Mouse (Mus musculus): Measurements from ENCODE around the gene Antxr1. TPM values are rescaled to one million over a fixed set of nuclear protein-coding genes. Genes with fewer than 3 reads are reported as not detected.
A peak's percentile ranks its signal among the peaks of the same experiment; 100 is the strongest.
"Not testable (repeated sequence)": the region's sequence is repeated elsewhere in the genome, so short reads cannot be mapped to it uniquely, and the experiment has no call there.

Antxr1 gene
- polyA plus RNA-seq, 1 experiment from 2014 or later = 5.5 TPM

GRCm38 (mm10) chr6:87101281-87101954, 234.2 kb downstream of the Antxr1 start:
- H3K9ac ChIP-seq = peak overlapping the region; percentile 47
- no peaks in the 10 kb centered on the region for H3K36me3 ChIP-seq (replicated peaks; ENCODE audit: control insufficient read depth, insufficient read depth)
- no peak overlapping the region for H3K27ac ChIP-seq
- H3K27me3 ChIP-seq (ENCODE audit: control insufficient read depth, insufficient read depth, low read length) = no peaks in the 10 kb centered on the region
- WGBS = 15% methylated on average over 12 of the region's 12 CpGs
- H3K4me3 ChIP-seq (replicated peaks; ENCODE audit: low read length) = peak overlapping the region; percentile 23
- no peaks in the 10 kb centered on the region for H3K9me3 ChIP-seq (ENCODE audit: control insufficient read depth, low read length)
- peak; percentile 88 for DNase-seq (ENCODE audit: low spot score)
- peaks cover 12% of the 10 kb centered on the region; the same call in 1 of the 2 replicates for H3K4me1 ChIP-seq (replicated peaks; ENCODE audit: control insufficient read depth, insufficient read depth, low read length)
- ATAC-seq (ENCODE audit: low FRiP score) = peak; percentile 51
- peak overlapping the region; percentile 63 for H3K4me2 ChIP-seq (replicated peaks)

- Histone ChIP-seq H3K36me3 (replicated peaks; ENCODE audit: control insufficient read depth, insufficient read depth) (no peaks in the 10 kb centered on the region), H3K27ac (peak overlapping the region; percentile 58), H3K9ac (no peak overlapping the region), H3K9me3 (ENCODE audit: control insufficient read depth, low read length) (no peaks in the 10 kb centered on the region), H3K27me3 (ENCODE audit: control insufficient read depth, insufficient read depth, low read length) (no peaks in the 10 kb centered on the region), H3K4me3 (replicated peaks; ENCODE audit: low read length) (no peak overlapping the region), H3K4me1 (replicated peaks; ENCODE audit: control insufficient read depth, insufficient read depth, low read length) (peaks cover 12% of the 10 kb centered on the region; the same call in 1 of the 2 replicates), H3K4me2 (replicated peaks) (no peak overlapping the region)
- no peak; the same call in 1 of the 2 replicates for ATAC-seq (ENCODE audit: low FRiP score)
- DNase-seq (ENCODE audit: low spot score) = no peak
- 89% methylated on average over 9 of the region's 9 CpGs for WGBS
These were observed 235.2 kb downstream of the Antxr1 start for GRCm38 (mm10) chr6:87100297-87101020.

- no peaks in the 10 kb centered on the region for H3K9me3 ChIP-seq (ENCODE audit: control insufficient read depth, low read length)
- peak; percentile 44; the same call in 1 of the 2 replicates for ATAC-seq (ENCODE audit: low FRiP score)
- no peak overlapping the region for H3K4me2 ChIP-seq (replicated peaks)
- H3K27ac ChIP-seq = peak overlapping the region; percentile 58
- H3K4me1 ChIP-seq (replicated peaks; ENCODE audit: control insufficient read depth, insufficient read depth, low read length) = peaks cover 12% of the 10 kb centered on the region; the same call in 1 of the 2 replicates
- no peaks in the 10 kb centered on the region for H3K27me3 ChIP-seq (ENCODE audit: control insufficient read depth, insufficient read depth, low read length)
- no peak overlapping the region for H3K9ac ChIP-seq
- 37% methylated on average over 7 of the region's 7 CpGs for WGBS
- peak; percentile 68 for DNase-seq (ENCODE audit: low spot score)
- H3K36me3 ChIP-seq (replicated peaks; ENCODE audit: control insufficient read depth, insufficient read depth) = no peaks in the 10 kb centered on the region
- H3K4me3 ChIP-seq (replicated peaks; ENCODE audit: low read length) = no peak overlapping the region
These were observed 235.8 kb downstream of the Antxr1 start for GRCm38 (mm10) chr6:87099671-87100296.

GRCm38 (mm10) chr6:87099261-87099660, 236.4 kb downstream of the Antxr1 start:
- no peak for DNase-seq (ENCODE audit: low spot score)
- 12% methylated on average over 3 of the region's 3 CpGs for WGBS
- ATAC-seq (ENCODE audit: low FRiP score) = no peak
- peak overlapping the region; percentile 58 for H3K27ac ChIP-seq
- no peaks in the 10 kb centered on the region for H3K36me3 ChIP-seq (replicated peaks; ENCODE audit: control insufficient read depth, insufficient read depth)
- H3K4me2 ChIP-seq (replicated peaks) = no peak overlapping the region
- no peaks in the 10 kb centered on the region for H3K9me3 ChIP-seq (ENCODE audit: control insufficient read depth, low read length)
- peaks cover 12% of the 10 kb centered on the region; the same call in 1 of the 2 replicates for H3K4me1 ChIP-seq (replicated peaks; ENCODE audit: control insufficient read depth, insufficient read depth, low read length)
- no peak overlapping the region for H3K9ac ChIP-seq
- H3K4me3 ChIP-seq (replicated peaks; ENCODE audit: low read length) = no peak overlapping the region
- no peaks in the 10 kb centered on the region for H3K27me3 ChIP-seq (ENCODE audit: control insufficient read depth, insufficient read depth, low read length)

GRCm38 (mm10) chr6:87093631-87094030, 242.0 kb downstream of the Antxr1 start:
- not testable (repeated sequence) for ATAC-seq (ENCODE audit: low FRiP score)

GRCm38 (mm10) chr6:87092476-87092875, 243.1 kb downstream of the Antxr1 start:
- no peaks in the 10 kb centered on the region for H3K9me3 ChIP-seq (ENCODE audit: control insufficient read depth, low read length)
- no peak overlapping the region for H3K4me2 ChIP-seq (replicated peaks)
- peaks cover 39% of the 10 kb centered on the region for H3K36me3 ChIP-seq (replicated peaks; ENCODE audit: control insufficient read depth, insufficient read depth)
- H3K27ac ChIP-seq = no peak overlapping the region
- ATAC-seq (ENCODE audit: low FRiP score) = no peak
- H3K4me3 ChIP-seq (replicated peaks; ENCODE audit: low read length) = no peak overlapping the region
- no peaks in the 10 kb centered on the region for H3K27me3 ChIP-seq (ENCODE audit: control insufficient read depth, insufficient read depth, low read length)
- no peak for DNase-seq (ENCODE audit: low spot score)
- 95% methylated on average over 5 of the region's 5 CpGs for WGBS
- H3K4me1 ChIP-seq (replicated peaks; ENCODE audit: control insufficient read depth, insufficient read depth, low read length) = no peaks in the 10 kb centered on the region
- no peak overlapping the region for H3K9ac ChIP-seq

More at GRCm38 (mm10) chr6:87093631-87094030, 242.0 kb downstream of the Antxr1 start:
- H3K4me3 ChIP-seq (replicated peaks; ENCODE audit: low read length); H3K4me1 ChIP-seq (replicated peaks; ENCODE audit: control insufficient read depth, insufficient read depth, low read length); H3K27ac ChIP-seq; H3K9me3 ChIP-seq (ENCODE audit: control insufficient read depth, low read length); H3K27me3 ChIP-seq (ENCODE audit: control insufficient read depth, insufficient read depth, low read length); DNase-seq (ENCODE audit: low spot score); H3K9ac ChIP-seq; H3K4me2 ChIP-seq (replicated peaks): not testable (repeated sequence)
- WGBS = 96% methylated on average over 8 of the region's 8 CpGs
- peaks cover 30% of the 10 kb centered on the region for H3K36me3 ChIP-seq (replicated peaks; ENCODE audit: control insufficient read depth, insufficient read depth)

- ATAC-seq (ENCODE audit: low FRiP score) = no peak
- 90% methylated on average over 3 of the region's 3 CpGs for WGBS
- H3K4me2 ChIP-seq (replicated peaks) = no peak overlapping the region
- H3K36me3 ChIP-seq (replicated peaks; ENCODE audit: control insufficient read depth, insufficient read depth) = peaks cover 55% of the 10 kb centered on the region
- H3K9me3 ChIP-seq (ENCODE audit: control insufficient read depth, low read length) = no peaks in the 10 kb centered on the region
- no peak overlapping the region for H3K9ac ChIP-seq
- H3K27me3 ChIP-seq (ENCODE audit: control insufficient read depth, insufficient read depth, low read length) = no peaks in the 10 kb centered on the region
- H3K4me1 ChIP-seq (replicated peaks; ENCODE audit: control insufficient read depth, insufficient read depth, low read length) = no peaks in the 10 kb centered on the region
- no peak overlapping the region for H3K27ac ChIP-seq
- no peak for DNase-seq (ENCODE audit: low spot score)
- H3K4me3 ChIP-seq (replicated peaks; ENCODE audit: low read length) = no peak overlapping the region
These were observed 244.7 kb downstream of the Antxr1 start for GRCm38 (mm10) chr6:87090877-87091276.

GRCm38 (mm10) chr6:87088356-87088755, 247.3 kb downstream of the Antxr1 start:
- Histone ChIP-seq H3K4me1 (replicated peaks; ENCODE audit: control insufficient read depth, insufficient read depth, low read length) (no peaks in the 10 kb centered on the region), H3K4me3 (replicated peaks; ENCODE audit: low read length) (no peak overlapping the region), H3K9ac (no peak overlapping the region), H3K9me3 (ENCODE audit: control insufficient read depth, low read length) (no peaks in the 10 kb centered on the region), H3K36me3 (replicated peaks; ENCODE audit: control insufficient read depth, insufficient read depth) (peaks cover 80% of the 10 kb centered on the region), H3K4me2 (replicated peaks) (no peak overlapping the region), H3K27me3 (ENCODE audit: control insufficient read depth, insufficient read depth, low read length) (no peaks in the 10 kb centered on the region), H3K27ac (no peak overlapping the region)
- WGBS = 92% methylated on average over 5 of the region's 5 CpGs
- ATAC-seq (ENCODE audit: low FRiP score) = no peak
- DNase-seq (ENCODE audit: low spot score) = no peak

- no peak overlapping the region for H3K4me3 ChIP-seq (replicated peaks; ENCODE audit: low read length)
These were observed 250.6 kb downstream of the Antxr1 start for GRCm38 (mm10) chr6:87085026-87085425.

More at GRCm38 (mm10) chr6:87085026-87085425, 250.6 kb downstream of the Antxr1 start:
- H3K4me2 ChIP-seq (replicated peaks) = no peak overlapping the region
- DNase-seq (ENCODE audit: low spot score) (no peak), ATAC-seq (ENCODE audit: low FRiP score) (no peak)
- H3K9me3 ChIP-seq (ENCODE audit: control insufficient read depth, low read length) = no peaks in the 10 kb centered on the region
- no peak overlapping the region for H3K27ac ChIP-seq
- peaks cover 97% of the 10 kb centered on the region for H3K36me3 ChIP-seq (replicated peaks; ENCODE audit: control insufficient read depth, insufficient read depth)
- no peak overlapping the region for H3K9ac ChIP-seq
- 91% methylated on average over 6 of the region's 6 CpGs for WGBS
- H3K4me1 ChIP-seq (replicated peaks; ENCODE audit: control insufficient read depth, insufficient read depth, low read length) = no peaks in the 10 kb centered on the region
- no peaks in the 10 kb centered on the region for H3K27me3 ChIP-seq (ENCODE audit: control insufficient read depth, insufficient read depth, low read length)
